Mouse (Mus musculus) frontal cortex, adult 2 months (tissue): ENCODE data around the gene Scamp2. TPM values are rescaled to one million over a fixed set of nuclear protein-coding genes. Genes with fewer than 3 reads are reported as not detected.

ENCODE experiments used
- DNase-seq, 2 experiments: peaks; one replicate each; pipeline ENCODE4 v3.0.0; 2022; ENCODE audit warnings: low spot score in 1 of 2; ENCODE audit errors: extremely low spot score in 1 of 2
- polyA plus RNA-seq: library from polyadenylated mRNA; depleted of rRNA; stranded (reverse); fragments of >200 nt; gene quantifications from 2 replicates; pipeline ENCODE4 v1.2.3, GENCODE M21; 2012

Scamp2 gene
- polyA plus RNA-seq, 1 experiment: 49.7 TPM

DNA sequence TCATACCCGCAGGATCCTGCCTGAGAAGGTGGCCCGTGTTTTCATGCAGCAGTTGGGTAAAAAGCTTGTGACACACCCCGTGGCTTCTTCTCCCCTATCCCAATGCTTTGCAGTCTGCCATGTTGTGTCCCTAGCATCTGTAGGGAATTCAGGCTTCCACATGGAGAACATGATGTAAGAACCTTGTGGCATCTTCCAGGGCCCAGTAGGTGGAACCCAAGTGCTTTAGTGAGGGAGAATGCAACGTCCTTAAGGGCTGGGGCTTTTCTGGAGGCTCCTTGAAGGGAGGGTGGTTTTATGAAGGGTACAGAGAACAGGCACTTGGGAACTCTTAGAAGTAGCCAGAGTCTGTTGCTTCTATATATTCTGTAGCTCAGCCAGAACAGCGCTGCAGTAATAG, 30.0 kb downstream of the Scamp2 start:
- DNase-seq: peak in 1 of 2 experiments; percentile 63

DNA sequence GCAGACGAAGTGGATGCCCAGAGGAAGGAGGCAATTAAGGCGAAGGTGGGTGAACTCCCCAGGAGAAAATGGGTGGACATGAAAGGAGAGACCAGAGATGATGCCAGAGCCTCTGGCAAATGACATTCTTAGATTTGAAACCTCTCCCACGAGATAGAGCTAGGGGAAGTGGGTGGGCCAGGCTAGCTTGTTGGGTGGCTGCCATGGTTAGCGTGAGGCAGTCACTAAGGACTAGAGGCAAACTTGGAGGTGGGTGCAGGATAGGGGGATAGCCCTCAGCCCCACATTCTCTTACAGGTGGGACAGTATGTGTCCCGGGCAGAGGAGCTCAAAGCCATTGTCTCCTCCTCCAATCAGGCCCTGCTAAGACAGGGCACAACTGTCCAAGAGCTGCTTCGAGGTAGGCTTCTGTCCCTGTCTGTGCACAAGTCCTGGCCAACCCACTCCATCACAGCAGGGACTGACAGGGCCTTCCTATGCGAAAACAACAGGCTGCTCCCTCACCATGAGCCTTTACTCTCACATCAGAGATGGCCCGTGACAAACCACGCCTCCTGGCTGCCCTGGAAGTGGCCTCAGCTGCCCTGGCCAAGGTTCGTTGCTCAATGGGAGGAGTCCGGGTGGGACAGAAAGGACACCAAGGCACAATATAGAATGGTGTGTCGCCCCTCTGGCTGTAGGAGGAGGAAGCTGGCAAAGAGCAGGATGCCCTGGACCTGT, 32.9 kb downstream of the Scamp2 start:
- peak in 1 of 2 experiments; percentile 37 for DNase-seq

DNA sequence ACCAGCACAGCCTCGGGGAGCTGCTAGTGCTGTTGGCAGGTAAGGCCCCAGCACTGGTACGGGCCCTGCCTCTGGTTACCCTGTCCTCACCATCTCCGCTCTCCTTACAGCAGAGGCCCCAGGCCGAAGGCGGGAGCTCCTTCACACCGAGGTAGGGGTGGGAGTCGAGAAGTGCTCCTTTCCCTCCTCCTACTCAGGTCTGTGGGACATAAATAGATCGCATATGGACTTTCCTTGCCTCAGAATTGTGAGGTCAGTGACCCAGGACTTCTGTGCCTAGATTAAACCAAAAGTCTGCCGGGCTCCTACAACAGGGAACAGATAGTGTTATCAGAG, 33.4 kb downstream of the Scamp2 start:
- no peak for DNase-seq

DNA sequence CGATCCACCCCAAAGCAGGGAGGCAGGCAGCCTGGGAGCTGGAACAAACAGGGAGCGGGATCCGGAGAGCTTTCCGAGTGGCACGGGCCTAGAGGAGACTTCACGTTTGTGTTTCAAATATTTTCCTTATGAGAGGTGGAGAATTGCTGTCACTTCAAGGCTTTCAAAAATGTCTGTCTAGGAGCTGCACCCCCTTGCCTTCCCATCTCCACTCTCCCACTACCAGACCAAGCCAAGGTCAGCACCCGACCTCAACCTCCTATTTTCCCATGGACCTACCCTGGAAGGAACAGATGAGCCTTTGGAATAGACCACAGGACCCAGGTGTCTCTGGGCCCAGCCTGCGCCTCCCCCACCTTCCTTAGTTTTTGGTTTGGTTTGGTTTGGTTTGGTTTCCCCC, 36.5 kb downstream of the Scamp2 start:
- DNase-seq: no peak

DNA sequence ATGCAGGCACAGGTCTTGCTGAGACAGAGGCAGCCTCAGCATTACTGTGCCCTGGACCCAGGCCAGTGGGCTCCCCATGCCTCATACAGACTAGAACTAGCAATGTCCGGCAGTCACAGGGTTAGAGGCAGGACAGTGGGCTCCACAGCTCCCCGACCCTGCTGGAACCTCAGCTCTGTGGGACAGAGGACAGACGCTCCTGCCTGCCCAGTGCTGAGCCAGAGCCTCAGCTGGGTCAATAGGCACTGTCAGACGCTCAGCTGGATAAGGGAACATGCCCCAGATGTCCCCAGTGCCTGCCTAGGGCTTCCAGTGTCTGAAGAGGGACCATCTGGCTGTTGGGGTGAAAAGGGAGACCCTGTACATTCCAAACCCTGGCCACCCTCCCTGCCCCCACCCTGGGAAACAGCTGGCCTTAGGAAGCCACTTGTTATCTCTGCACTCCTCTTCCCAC, 37.2 kb downstream of the Scamp2 start:
- DNase-seq: no peak

DNA sequence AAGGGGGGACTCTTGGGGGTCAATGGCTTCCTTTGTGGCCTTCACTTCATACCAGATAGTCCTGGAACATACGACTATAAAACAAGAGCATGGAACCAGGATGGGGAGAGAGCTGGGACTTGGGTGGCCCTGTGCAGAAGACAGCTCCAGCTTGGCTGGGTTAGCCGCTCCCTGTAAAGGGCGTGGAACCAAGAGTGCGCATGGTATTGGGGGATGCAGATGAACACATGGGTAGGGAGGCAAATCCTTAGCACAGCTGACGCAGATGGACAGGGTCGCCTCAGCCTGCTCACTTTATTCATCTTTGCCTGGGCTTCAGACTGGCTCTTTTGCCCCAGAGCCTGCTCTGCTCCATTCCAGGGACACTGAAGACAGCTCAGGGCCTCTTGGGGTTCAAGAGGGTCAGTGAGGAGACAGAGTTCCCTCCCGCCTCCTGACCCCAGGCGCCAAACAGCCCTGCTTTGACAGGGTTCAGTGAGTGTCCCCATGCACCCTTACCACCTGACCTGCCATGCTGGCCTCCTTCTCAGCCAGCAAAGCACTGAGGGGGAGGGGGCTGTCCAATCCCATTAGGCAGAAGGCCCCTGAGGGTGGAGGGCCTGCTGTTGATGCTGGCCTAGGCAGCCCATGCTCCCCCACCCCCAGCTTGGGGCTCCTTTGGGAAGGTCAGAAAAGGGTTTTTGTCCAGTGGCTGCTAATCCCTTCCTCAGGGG, 38.3 kb downstream of the Scamp2 start:
- DNase-seq: no peak

DNA sequence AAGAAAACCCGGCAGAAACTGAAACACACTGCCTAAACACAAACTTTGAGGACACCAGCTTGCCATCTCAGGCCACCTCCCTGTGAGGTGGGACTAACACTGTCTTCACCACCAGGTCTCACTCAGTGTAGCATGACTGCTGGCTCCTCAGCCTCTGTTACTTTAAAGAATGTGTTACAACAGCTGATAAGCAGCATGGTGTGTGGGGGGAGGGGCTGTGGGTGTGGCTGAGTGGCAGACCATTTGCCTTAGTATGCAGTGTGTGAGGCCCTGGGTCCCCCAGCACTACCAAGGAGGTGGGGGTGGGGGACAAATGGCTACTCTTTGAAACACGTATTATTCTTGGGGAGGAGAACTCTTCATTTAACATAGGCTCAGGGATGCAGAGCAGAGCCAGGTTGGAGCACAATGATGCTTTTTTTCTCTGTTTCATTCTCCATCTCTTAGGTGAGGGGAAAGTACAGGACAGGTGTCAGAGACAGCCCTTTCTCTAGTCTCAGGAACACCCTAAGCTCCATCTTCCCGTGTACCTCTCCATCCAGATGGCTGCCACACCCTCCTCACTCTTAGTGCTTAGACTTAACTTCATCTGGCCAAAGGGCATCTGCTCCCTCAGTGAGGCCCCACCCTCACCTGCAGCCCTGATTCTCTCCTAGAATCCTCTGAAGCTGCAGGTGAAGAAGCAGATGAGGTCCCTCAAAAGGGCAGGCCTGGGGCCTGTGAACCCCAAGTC, 40.0 kb downstream of the Scamp2 start:
- DNase-seq: no peak

DNA sequence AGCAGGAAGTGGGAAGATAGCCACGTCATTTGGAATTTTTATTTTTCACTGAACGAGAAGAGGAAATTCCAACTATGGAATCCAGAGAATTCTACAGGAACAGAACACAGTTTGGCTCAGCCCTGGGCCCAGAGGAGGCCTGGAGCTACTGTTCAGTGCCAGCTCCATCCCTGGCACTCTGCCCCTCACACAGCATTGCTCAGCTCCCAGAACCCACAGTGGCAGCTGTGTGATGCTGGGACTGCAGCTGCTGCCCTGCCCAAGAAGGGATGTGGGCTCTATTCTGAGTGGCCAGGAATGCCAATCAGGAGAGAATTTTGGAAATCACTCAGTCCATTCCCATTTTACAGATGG, 40.6 kb downstream of the Scamp2 start:
- peak in 1 of 2 experiments; percentile 72 for DNase-seq

DNA sequence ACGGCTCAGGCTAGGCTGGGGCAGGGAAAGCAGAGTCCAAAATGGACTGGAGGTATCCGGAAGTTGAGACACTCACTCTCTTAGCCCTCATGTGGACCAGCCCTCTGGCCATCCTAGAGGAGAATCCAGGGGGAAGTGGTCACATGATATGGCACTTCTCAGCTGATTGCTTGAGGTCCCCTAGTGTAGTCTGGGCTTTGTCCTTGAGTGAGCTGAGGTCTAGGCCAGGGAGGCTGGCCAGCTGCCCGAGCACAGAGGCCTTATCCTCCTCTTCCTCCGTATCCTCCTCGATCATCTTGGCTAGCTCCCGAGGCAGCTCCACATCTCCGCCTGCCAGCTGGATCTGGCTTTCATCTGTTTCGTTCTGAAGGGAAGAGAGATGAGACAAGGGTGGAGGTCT, 41.4 kb downstream of the Scamp2 start:
- DNase-seq: no peak

DNA sequence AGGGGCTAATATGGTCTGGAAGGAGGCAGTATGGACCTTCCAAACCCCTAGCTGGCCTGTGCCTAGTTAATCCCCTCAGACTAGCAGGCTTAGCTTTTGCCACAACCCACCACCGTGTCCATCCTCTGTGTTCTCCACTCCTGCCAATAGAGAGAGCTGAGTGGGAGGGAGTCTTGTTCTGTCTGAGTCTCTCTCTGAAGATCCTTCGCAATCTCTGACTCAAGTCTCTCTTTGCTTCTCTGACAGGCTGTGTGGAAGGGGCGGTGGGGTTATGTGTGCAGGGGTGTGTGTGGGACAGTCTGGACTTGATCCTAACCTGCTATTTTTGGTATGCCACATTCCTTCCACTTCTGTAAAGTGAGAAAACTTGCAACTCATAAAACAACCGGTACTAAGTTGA, 44.1 kb downstream of the Scamp2 start:
- DNase-seq: peak in 1 of 2 experiments; percentile 48

DNA sequence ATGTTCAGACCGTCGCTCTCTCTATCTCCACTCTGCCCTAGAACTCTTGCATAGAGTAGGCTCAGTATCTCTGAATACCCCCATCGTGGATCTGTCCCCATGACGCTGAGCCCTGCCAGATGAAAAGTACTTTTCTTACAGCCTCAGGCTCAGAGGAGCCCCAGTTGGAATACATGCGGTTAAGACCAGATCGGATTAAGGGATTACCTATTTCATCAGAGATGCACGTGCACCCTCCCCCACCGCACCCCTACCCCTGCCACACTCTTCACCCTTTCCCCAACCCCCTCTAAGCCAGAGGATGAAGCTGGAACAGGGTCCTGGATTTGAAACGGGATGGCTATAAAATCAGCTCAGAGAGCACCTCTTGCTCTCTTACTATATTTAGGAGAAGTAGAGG, 44.8 kb downstream of the Scamp2 start:
- DNase-seq: no peak

DNA sequence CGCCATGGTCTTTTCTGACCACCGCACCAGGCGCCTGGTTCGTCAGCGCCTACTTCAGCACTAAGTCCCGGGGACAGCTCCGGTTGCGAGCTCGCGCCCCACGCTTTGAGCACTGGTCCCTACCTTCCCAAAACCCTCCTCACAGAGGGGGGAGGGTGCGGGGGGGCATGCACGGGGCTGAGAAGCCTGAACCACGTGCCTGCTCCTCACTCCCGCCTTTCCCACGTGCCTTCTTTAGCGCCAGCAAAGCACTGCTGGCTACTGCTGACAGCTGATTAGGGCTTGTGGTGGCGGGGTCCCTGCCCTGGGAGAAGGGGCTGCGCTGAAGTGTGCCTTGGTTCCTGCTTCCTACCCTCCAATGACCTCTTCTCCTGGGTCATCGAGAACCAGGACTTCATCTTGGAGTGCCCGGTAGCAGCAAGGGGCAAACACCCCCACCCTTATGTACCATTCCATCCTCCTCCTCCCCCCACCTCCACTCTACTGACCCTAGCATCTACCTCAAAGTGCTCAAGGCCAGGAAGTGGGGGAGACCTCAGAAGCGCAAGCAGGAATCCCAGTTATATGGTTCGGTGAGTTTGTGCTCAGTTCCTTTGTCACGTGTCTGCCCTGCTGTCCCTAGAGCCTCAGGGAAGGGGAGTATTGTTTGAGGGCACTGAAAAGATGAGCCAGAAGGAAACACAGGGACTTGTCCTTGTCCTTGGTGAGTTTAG, 45.6 kb downstream of the Scamp2 start, which contains the start of gene Cplx3:
Gene Cplx3 (minus strand): TSS at position 143 of the 713 bp plus-strand sequence.
- DNase-seq: no peak

DNA sequence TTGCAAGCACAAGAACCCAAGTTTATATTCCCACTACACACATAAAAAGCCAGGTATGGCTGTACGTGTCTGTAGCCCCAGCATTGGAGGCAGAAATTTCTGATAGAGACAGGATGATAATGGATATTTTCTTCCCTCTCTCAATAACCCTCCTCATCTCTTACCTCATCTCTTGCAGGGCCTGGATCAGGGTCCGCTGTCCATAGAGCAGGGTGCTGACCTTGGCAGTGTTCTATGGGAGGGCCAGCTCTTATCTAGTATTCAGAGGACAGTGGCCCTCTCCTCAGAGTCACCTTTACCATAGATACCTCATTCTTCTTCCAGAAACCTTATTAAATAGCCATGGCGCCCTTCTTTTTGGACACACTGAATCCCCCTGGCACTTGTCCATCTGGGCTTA, 49.1 kb downstream of the Scamp2 start:
- no peak for DNase-seq

DNA sequence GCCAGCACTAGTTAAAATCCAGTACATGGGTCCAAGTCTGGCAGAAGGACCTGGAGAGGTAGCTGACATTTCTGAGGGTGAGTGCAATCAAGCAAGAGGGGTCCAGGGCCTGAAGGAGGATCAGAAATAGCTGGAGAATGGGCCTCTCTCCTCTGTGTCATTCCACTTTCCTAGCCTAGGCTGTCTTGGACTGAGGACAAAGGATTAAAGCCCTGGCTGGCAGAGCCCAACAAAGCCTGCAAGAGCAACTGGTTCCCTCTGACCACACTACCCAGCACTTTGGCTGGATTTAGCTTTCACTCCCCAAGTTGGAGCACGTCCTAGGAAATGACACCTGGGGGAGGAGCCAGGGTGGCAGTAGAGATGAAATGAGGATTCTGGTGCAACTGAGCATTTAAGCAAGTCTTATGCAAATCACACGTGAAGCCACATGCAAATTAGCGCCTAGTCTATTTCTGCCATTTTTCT, 49.6 kb downstream of the Scamp2 start:
- DNase-seq: peak in 1 of 2 experiments; percentile 33

DNA sequence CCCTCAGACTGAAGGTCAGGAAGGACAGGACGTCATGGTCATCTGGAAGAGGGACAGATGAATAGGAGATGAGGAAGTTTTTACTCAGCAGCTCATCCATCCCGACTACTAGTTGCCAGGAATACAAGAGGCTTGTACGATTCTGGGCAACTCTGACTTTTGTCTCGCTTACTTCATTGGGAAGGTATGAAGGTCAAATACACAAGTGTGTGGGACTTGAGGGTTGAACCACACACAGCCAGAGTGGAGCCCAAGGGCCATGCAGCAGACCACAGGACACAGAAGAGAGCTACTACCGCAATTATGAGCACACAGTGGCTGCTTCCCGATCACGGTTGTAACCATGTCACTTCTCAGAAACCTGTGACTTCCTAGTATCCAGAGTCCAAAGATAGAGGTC, 51.8 kb downstream of the Scamp2 start:
- no peak for DNase-seq

DNA sequence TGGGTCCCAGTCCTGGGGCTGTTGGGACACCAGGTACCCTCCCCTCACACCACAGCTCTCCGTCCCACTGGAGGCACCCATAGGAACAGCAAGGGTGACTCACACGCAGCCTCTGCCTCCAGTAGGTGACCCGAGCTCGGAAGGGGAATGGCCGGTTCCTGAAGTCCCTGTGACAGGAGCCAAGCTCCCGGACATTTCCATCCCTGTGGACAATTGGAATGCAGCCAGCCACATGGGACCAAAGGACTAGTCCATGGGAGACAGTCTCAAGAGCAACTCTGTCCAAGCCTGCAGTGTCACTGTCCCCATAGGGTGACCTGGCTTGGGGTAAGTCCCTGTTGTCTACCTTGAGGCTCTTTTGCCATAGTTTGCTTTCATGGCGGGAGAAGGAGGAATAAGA, 53.2 kb downstream of the Scamp2 start:
- no peak for DNase-seq

DNA sequence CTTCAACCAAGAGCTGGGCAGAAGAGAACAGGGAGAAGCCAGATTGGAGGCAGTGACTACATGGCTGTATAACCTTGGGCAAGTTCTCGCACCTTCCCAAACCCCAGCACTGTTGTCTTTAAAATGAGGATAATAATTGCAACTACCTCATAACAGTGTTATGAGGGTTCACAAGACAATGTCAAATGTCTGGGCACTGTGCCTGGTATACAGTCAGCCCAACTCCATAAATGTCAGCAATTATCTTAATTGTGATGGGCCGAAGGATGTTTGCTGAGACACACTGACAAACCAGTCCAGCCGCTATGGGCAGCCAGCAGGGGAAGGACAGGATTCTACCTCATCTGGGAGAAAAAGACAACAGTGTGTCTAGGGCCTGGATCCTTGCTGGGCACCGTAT, 54.0 kb downstream of the Scamp2 start:
- no peak for DNase-seq

DNA sequence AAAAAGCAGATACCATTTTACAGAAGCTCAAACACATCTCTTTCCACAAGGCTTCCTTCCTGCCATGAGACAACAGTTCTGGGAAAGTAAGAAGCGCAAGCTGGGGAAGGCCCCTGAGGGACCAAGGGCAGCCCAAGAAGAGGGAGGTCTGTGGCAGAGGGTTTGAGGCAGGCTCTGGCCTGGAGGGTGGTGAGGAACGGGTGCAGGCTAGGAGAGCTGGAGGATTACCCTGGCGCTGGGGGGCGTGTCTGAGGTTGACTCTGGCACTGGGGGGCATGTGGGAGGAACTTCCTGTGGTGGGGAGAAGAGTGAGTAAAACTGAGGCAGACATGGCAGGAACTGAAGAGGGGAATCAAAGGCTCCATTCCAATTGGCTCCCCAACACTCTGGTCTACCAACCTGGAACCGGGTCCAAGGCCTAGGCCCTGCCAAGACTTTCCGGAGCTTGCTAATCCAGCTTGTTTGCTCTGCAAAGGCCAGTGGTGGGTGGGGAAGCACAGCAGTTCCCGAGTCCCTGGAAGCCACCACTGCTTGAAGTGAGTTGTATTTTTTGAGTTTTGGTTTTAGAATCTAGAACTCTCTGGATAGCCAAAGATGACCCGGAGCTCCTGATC, 56.9 kb downstream of the Scamp2 start:
- peak in 1 of 2 experiments; percentile 35 for DNase-seq

DNA sequence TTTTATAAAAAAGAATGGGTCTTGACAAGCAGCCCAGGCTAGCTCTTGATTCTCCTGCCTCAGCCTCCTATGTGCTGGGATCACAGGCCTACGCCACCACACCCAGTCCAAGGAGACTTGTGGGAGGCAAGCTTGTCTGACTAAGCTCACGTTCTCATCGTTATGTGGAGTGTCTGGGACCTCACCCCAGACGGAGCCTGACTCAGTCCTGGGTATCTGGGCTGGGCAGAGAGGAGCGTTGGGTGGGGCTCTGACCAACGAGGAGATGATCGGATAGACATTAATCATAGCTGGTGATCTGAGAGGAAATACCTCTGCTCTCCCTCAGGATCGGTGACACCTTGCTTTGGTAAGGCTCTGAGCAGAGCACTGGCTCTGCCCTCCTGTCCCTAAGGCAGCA, 58.1 kb downstream of the Scamp2 start:
- DNase-seq: no peak

DNA sequence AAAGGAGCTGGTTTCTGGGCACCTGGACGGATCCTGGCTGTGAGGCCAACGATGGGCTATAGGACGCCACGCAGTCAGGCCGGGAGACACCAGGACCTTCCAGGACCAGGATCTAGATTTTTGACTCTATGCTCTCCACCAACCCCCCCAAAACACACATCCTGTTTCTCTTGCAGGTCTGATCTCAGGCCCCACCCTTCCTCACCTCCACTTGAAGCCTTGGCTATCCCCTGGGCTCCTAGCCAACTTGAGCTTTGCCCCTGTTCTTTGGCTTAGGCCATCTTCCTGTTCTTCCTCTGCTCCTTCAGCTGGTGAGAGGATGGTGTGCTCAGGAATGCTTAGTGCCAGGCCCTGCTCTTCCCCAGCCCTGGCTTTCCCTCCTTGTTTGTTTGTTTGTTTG, 59.9 kb downstream of the Scamp2 start, which contains the start of gene Lman1l:
Gene Lman1l (minus strand): TSS at position 101 of the 400 bp plus-strand sequence.
- DNase-seq: no peak
